Mouse (Mus musculus): Measurements from ENCODE around the gene Cdkl3. TPM values are rescaled to one million over a fixed set of nuclear protein-coding genes. Genes with fewer than 3 reads are reported as not detected.
A peak's percentile ranks its signal among the peaks of the same experiment; 100 is the strongest.

Cdkl3 gene
- polyA plus RNA-seq, 1 experiment from 2014 or later: 9.1 TPM

Small RNAs within 50 kb of the gene (microRNA-seq; reads per million reads assigned to microRNA genes)
- 1.4 reads per million, percentile 18 among the genes with 10 or more reads in this experiment for gene Gm24157 (ENCODE audit: borderline number of aligned reads)
- 19.1 reads per million, percentile 50 among the genes with 10 or more reads in this experiment for gene Mir3061 (ENCODE audit: borderline number of aligned reads)

Other genes with a start within 250 kb of the Cdkl3 start
- gene Sec24a, start 240.6 kb upstream of the Cdkl3 start, polyA plus RNA-seq (2014; fragmentation: Nextera tagmentation; extraction: Ambion mirVana): 14.2 and 14.5 TPM in 2 replicates
- gene Sar1b, start 240.5 kb upstream of the Cdkl3 start, polyA plus RNA-seq (2014; fragmentation: Nextera tagmentation; extraction: Ambion mirVana): 132 and 136 TPM in 2 replicates
- gene Jade2, start 146.6 kb upstream of the Cdkl3 start, polyA plus RNA-seq (2014; fragmentation: Nextera tagmentation; extraction: Ambion mirVana): 0.21 and 0.46 TPM in 2 replicates
- 78.3 and 82.1 TPM in 2 replicates for gene Cdkn2aipnl, start 36.6 kb upstream of the Cdkl3 start, polyA plus RNA-seq (2014; fragmentation: Nextera tagmentation; extraction: Ambion mirVana)
- gene Ube2b, start 3.5 kb upstream of the Cdkl3 start, polyA plus RNA-seq (2014; fragmentation: Nextera tagmentation; extraction: Ambion mirVana): 163 and 172 TPM in 2 replicates
- 77.1 and 78.3 TPM in 2 replicates for gene Ppp2ca, start 94.5 kb downstream of the Cdkl3 start, polyA plus RNA-seq (2014; fragmentation: Nextera tagmentation; extraction: Ambion mirVana)
- gene Olfr1373, start 141.3 kb downstream of the Cdkl3 start, polyA plus RNA-seq (2014; fragmentation: Nextera tagmentation; extraction: Ambion mirVana): not detected in 2 replicates
- gene Olfr1371, start 209.8 kb downstream of the Cdkl3 start, polyA plus RNA-seq (2014; fragmentation: Nextera tagmentation; extraction: Ambion mirVana): not detected in 2 replicates
- gene Skp1a, start 227.8 kb downstream of the Cdkl3 start, polyA plus RNA-seq (2014; fragmentation: Nextera tagmentation; extraction: Ambion mirVana): 506 and 537 TPM in 2 replicates